Mouse (Mus musculus) adrenal gland, postnatal 14 days (tissue): ENCODE measurements around the gene Fam228a. TPM values are rescaled to one million over a fixed set of nuclear protein-coding genes. Genes with fewer than 3 reads are reported as not detected.
"Not testable (repeated sequence)": the region's sequence is repeated elsewhere in the genome, so short reads cannot be mapped to it uniquely, and the experiment has no call there.

Experiments used
- DNase-seq: peaks from one replicate; pipeline ENCODE4 v3.0.0; 2021; ENCODE audit warnings: mixed read lengths
- long read RNA-seq, 2 experiments: library from polyadenylated mRNA; stranded (forward); transcript quantifications; one replicate each; pipeline ENCODE4 v2.0.0; 2021
- total RNA-seq: library from RNA; stranded (reverse); gene quantifications from 2 replicates; pipeline ENCODE4 v1.2.3, GENCODE M21; 2021

Fam228a gene
- 0.30 and 0.86 TPM in 2 replicates for total RNA-seq
- long read RNA-seq, experiment 1 = 0 reads
- long read RNA-seq, experiment 2 = 0 reads

DNA sequence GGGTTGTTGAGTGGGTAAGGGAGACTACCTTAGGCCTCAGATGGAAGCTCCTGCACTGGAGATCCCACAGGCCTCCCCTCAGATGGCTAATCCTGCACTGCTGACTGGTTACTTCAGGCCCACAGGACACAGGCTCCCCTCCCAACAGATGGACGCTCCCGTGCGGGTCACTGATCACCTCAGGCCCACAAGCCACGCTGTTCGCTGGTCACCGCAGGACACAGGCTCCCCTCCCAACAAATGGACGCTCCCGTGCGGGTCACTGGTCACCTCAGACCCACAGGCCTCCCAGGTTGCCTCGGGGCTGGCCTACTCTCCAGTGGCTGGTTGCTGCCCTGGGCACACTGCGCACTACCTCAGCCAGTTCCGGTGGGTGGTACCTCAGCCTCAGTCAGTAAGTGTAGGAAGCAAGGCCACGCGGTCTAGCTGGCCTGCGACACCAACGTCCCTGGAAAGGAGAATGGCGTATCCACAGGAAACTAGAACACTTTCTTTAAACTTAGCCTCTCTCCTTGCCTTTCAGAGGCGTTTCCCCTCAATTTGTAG lies at the start of gene Fam228a:
TSS of gene Fam228a (minus strand) at position 400 of the 546 bp plus-strand sequence.
- no peak for DNase-seq

GRCm38 (mm10) chr12:4784466-4784865 lies 46.2 kb upstream of the Fam228a start:
- DNase-seq = no peak

GRCm38 (mm10) chr12:4783598-4783997 lies 45.4 kb upstream of the Fam228a start:
- DNase-seq = no peak

DNA sequence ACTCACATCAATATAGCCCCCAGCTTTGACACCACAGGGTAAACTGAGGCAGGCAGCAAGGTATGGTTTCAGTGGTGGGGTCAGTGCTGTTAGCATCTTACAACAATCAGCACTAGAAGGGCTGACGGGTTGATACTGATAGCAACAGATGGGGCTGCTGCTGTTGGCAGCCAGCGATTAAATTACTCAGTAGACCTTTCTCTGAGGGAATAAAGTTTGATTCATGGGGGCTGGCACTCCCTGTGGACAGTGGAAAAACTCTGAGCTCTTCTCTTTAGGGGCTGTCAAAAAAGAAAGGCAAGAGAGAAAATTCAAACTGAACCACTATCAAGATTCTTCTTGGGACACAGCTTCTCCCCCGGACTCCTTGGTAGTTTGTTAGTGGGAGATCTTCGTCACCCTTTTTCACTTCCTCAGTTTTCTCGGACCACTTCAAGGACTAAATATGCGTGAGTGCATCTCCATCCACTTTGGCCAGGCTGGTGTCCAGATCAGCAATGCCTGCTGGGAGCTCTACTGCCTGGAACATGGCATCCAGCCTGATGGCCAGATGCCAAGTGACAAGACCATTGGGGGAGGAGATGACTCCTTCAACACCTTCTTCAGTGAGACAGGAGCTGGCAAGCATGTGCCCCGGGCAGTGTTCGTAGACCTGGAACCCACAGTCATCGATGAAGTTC lies 43.6 kb upstream of the Fam228a start:
- not testable (repeated sequence) for DNase-seq

DNA sequence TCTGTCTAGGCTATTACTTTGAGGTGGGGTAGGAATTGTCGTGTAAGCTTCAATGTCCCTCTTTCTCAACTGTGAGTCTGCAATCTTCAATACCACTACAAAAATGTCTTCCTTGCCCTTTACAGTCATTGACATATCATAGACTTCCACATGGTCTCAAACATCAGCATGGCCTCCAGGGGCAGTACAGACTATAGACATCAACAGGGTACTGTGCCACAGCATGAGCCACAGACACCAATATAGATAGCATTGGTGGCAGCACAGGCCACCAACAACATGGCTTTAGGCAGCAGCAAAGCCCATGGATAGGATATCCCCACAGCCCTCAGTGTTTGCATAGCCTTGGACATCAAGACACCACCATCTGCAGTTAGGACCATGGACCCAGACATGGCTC lies 43.0 kb upstream of the Fam228a start:
- DNase-seq = no peak

GRCm38 (mm10) chr12:4780245-4780644 lies 42.0 kb upstream of the Fam228a start:
- DNase-seq = no peak

GRCm38 (mm10) chr12:4777734-4778133 lies 39.5 kb upstream of the Fam228a start:
- DNase-seq = no peak

- DNase-seq = no peak
Measured at GRCm38 (mm10) chr12:4775588-4775949, 37.3 kb upstream of the Fam228a start.

GRCm38 (mm10) chr12:4774895-4775587 lies 36.8 kb upstream of the Fam228a start:
- DNase-seq = no peak

DNA sequence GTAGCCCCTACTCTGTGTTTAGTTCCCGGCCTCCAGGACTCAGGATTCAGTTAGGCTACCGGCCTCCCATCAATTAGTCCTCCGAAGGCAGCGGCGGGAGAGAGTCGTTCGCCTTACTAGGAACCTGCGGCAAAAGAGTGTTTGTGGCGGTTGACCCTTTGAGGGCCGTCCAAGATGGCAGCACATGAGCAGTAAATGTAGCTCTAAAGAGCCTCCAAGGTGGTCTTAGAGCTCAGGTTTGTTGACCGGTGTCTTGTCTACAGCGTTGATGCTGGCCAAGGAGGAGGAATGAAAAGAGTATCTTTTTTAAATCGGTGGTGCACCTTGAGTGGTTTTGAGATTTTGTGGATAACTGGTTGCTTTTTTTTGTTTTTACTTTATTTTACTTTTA lies 31.1 kb upstream of the Fam228a start:
- no peak for DNase-seq

DNA sequence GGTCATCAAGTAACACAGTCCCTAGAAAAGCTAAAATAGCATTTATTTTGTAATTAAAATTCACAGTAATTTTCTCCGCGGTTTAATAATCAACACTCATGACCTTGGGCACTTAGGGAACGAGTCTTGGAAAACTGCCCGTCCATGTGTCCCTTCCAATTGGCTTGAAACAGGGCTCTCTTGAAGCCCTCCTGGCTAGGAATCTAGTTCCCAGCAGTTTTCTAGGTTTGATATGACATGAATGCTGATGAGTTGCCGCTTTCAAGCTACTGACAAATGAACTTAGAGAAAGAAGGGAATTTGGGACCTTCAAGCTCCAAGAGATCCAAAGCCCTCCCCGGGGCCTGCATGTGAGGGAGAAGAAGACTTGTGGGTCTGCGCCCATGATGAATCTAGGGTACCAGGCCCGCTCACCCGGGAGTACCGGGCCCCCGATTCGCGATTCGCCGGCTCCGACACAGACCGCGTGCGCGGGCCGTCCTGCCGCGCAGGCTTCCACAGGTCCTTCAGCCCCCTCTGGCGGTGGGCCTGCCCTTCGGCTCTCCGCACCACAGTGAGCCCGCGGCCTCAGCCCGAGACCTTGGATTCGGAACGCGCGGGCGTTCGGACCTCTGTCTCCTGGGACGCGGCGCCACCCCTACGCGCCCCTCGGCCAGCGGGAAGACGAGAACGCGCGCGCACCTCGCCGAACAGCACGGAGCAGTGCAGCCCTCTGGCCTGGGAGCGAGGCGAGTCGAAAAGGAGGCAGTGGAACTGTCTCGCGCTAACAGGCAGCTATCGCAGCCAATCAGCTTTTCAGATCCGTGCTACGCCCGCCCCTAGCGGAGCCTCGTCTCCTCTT lies 30.5 kb upstream of the Fam228a start, which contains the start of the genes Pfn4 and Fam228b:
TSS of gene Pfn4 (plus strand) at position 531 of the 841 bp plus-strand sequence.
TSS of gene Fam228b (minus strand) at position 776 of the 841 bp plus-strand sequence.
- DNase-seq = peak; percentile 96

DNA sequence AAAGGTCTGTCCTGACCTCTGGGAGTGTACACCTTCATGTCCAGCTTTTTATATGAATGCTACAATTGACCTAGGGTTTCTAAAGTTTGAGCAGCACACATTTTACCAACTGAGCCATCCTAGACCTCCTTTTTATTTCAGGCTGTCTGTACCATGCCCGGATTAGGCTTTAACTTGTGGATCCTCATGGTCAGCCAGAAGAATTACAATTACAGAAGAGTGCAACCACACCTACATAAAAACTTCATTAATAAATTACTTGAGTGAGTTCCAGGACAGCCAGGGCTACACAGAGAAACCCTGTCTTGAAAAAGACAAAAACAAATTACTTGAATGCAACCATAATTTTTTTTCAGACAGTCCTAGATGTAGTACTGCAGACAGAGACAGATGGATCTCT lies 18.8 kb upstream of the Fam228a start:
- DNase-seq = no peak

- DNase-seq = not testable (repeated sequence)
Measured at GRCm38 (mm10) chr12:4754451-4754850, 16.2 kb upstream of the Fam228a start.

- peak; percentile 32 for DNase-seq
Measured at GRCm38 (mm10) chr12:4744486-4744885, 6.3 kb upstream of the Fam228a start.

- DNase-seq = no peak
Measured at GRCm38 (mm10) chr12:4742183-4742582, 4.0 kb upstream of the Fam228a start.

DNA sequence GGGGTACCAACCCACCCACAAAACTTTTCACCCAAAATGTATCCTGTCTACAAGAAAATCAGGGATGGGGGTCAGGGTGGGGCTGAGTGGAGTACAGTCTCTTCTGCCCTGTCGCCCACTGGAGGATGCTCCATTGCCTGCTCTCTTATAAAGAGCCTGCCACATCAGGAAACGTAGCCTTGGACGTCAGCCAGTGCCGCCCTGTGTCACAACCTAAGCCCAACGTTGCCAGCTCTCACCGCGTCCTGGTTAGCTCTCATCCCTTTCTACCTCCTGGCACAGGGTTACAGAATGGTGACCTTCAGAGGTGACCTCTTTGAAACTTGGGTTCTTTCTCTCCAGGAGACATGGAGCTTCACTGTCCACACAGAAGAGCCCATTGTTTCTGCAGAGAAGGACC lies 2.6 kb upstream of the Fam228a start:
- DNase-seq = peak; percentile 70

DNA sequence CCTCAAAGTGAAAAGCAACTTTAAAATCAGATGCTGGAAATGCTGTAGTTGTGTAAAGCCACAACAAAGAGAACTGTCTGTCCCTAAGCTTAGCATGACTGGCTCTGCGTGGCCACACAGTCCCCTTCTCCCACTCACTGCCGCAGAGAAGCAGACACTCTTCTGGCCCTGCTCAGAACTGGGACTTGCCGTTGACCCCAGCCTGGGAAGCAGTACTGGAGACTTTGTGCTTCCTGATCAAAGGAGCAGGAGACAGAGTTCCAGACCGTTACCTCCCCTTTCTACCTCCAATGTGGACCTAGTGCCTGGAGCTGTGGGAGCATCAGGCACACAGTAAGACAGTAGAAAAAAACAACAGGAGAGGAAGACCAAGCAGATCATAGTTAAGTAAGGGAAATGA lies 5.9 kb downstream of the Fam228a start:
- no peak for DNase-seq

DNA sequence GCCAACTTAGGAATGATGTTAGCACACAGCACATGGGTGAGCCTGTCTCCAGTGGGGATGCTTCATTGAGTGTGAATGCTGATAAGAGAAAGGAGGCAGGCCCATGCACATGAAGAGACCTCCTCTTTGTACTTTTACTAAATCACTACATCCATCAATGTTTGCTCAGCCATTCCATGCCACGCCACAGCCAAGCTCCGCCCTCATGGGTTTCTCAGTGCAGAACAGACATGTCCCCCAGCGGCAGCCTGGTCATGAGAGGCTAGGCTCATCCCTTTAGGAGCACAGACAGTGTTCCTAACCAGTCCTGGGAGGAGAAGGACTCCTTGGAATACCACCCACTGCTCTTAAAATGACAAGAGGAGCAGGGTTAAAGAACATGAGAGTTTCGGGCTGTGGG lies 6.6 kb downstream of the Fam228a start:
- no peak for DNase-seq

DNA sequence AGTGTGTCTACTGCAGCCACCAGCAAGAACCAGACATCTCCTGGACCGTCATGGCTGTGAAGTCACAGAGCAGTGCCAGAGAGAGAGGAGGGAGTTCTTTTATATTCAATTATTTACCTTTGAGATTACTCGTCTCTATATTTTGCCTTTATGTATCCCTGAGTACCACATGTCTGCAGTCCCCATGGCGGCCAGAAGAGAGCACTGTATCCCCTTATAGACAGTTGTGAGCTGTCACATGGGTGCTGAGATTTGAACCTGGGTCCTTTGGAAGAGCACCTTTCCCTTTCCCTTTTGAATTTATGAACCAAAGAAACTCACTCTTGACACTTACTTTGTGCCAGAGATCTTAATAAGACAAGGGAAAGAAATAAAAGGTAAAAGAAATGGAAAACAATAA lies 9.1 kb downstream of the Fam228a start:
- DNase-seq = no peak

GRCm38 (mm10) chr12:4719762-4720754 lies 18.2 kb downstream of the Fam228a start:
- no peak for DNase-seq

DNA sequence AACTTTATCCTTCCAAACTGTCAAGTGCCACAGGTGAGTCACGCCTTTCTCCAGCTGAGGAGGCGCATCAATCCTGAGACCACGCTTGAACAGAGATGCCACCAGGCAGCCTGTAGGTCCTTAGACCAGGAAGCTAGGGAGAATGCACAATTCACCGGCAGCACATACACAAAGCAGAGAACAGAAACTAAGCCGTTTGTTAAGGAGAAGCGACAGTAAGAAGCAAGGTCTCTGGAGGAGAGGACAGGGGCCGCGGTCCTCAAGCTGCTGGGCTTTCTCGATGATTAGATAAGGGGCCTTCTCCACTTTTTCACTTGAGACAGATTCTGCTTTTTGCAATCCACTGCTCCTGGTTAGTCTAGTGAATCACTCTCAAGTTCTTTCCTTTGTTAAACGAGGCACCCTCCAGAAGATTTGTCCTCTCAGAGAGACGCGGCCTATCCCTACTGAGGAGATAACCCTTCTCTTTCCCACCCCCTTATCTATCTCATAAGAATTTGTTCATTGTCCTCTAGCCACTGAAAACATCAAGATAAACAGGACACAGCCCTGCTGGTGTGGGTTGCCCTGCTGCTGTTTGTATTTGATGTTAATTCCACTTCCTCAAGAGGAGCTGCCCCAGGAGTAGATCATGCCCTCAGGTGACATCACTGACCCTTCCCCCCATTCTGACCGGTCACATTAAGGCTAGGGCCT lies 19.0 kb downstream of the Fam228a start:
- no peak for DNase-seq
